Mouse (Mus musculus) forebrain, embryonic 10.5 days (tissue): ENCODE results near the gene Cela1. TPM values are rescaled to one million over a fixed set of nuclear protein-coding genes. Genes with fewer than 3 reads are reported as not detected.

Source experiments
- DNase-seq: peaks from one replicate; pipeline ENCODE4 v3.0.0-alpha.2; 2017; ENCODE audit warnings: low spot score; ENCODE audit errors: extremely low spot score
- H3K27ac ChIP-seq: fragments of 300-500 bp; sonication (generic); 2 replicates; pipeline ENCODE4 v1.5.1; 2016; ENCODE audit warnings: mild to moderate bottlenecking
- H3K27me3 ChIP-seq: fragments of 300-500 bp; sonication (generic); 2 replicates; pipeline ENCODE4 v1.6.1; 2016; ENCODE audit warnings: mild to moderate bottlenecking; ENCODE audit not compliant: poor library complexity, severe bottlenecking
- H3K36me3 ChIP-seq: fragments of 300-500 bp; sonication (generic); replicated peaks from 2 replicates; pipeline ENCODE4 v1.6.1; 2016; ENCODE audit warnings: mild to moderate bottlenecking, moderate library complexity
- H3K4me1 ChIP-seq: fragments of 300-500 bp; sonication (generic); 2 replicates; pipeline ENCODE4 v1.6.1; 2016
- H3K4me3 ChIP-seq: fragments of 300-500 bp; sonication (generic); 2 replicates; pipeline ENCODE4 v1.5.1; 2016; ENCODE audit warnings: mild to moderate bottlenecking, moderate library complexity
- H3K9me3 ChIP-seq: fragments of 300-500 bp; sonication (generic); 2 replicates; pipeline ENCODE4 v1.6.1; 2016; ENCODE audit warnings: mild to moderate bottlenecking, moderate library complexity
- WGBS: fragments of 180-500 bp; shearing (Covaris S2); methylation state at CpG from one replicate; pipeline ENCODE4 v1.1.7; 2016; 5-methylcytosine and 5-hydroxymethylcytosine counted together
- polyA plus RNA-seq: library from polyadenylated mRNA; unstranded; fragments of >200 nt; fragmentation: Nextera tagmentation; extraction: Ambion mirVana; gene quantifications from 2 replicates; pipeline ENCODE4 v1.2.1, GENCODE M21; 2016

Gene Cela1
- polyA plus RNA-seq, 1 experiment from 2014 or later, result 1.4 TPM

DNA sequence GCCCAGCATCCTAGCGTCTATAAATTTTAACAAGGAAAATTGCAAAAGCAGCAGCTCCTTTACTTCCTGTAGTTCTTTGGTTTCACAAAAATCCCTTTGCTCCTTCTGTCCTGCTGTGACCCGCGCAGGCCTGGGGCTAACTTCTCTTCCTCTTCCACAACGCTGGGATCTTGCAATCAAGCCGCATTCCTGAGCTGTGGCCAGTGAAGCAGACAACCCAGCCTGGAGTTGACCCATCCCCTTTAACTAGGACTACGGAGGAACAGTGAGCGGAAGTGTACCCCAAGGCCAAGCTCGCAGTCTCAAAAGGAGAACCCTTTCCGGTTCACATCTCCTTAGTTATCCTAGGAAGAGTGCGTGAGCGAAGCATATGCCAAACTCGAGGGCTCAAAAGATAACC lies 9.1 kb downstream of the Cela1 start:
- H3K4me1 ChIP-seq, result peaks cover 25% of the 10 kb centered on the region
- 76% methylated on average over 12 of the region's 12 CpGs for whole genome bisulfite sequencing
- H3K36me3 ChIP-seq, result no peaks in the 10 kb centered on the region
- no peaks in the 10 kb centered on the region for H3K9me3 ChIP-seq
- no peak overlapping the region for H3K4me3 ChIP-seq
- H3K27ac ChIP-seq, result no peak overlapping the region
- no peaks in the 10 kb centered on the region for H3K27me3 ChIP-seq
- no peak for DNase-seq

DNA sequence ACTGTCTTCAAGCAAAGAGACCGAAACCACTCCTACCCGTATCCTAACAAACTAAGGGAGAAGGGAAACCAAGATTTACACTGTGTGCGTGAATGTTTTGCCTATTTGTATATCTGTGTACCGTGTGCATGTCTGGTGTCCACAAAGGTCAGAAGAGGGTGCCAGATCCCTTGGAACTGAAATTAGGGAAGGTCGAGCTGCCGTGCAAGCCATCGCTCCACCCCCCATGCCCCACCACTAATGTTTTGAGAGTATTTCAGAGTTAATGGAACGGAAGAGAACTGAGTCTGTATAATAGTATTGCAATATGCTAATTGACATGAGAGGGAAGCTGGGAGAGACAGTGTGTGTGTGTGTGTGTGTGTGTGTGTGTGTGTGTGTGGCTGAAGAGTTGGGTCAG lies 10.0 kb downstream of the Cela1 start:
- no peaks in the 10 kb centered on the region for H3K36me3 ChIP-seq
- H3K4me3 ChIP-seq, result no peak overlapping the region
- H3K27ac ChIP-seq, result no peak overlapping the region
- WGBS, result 92% methylated on average over 8 of the region's 8 CpGs
- H3K9me3 ChIP-seq, result no peaks in the 10 kb centered on the region
- DNase-seq, result no peak
- H3K27me3 ChIP-seq, result no peaks in the 10 kb centered on the region
- H3K4me1 ChIP-seq, result peaks cover 27% of the 10 kb centered on the region

- Histone ChIP-seq H3K4me1 (peaks cover 22% of the 10 kb centered on the region), H3K4me3 (no peak overlapping the region), H3K27ac (no peak overlapping the region), H3K27me3 (no peaks in the 10 kb centered on the region), H3K36me3 (no peaks in the 10 kb centered on the region), H3K9me3 (no peaks in the 10 kb centered on the region)
- 83% methylated on average over 1 of the region's 1 CpGs for WGBS
- no peak for DNase-seq
Observed at GRCm38 (mm10) chr15:100676521-100676920, 11.2 kb downstream of the Cela1 start.

DNA sequence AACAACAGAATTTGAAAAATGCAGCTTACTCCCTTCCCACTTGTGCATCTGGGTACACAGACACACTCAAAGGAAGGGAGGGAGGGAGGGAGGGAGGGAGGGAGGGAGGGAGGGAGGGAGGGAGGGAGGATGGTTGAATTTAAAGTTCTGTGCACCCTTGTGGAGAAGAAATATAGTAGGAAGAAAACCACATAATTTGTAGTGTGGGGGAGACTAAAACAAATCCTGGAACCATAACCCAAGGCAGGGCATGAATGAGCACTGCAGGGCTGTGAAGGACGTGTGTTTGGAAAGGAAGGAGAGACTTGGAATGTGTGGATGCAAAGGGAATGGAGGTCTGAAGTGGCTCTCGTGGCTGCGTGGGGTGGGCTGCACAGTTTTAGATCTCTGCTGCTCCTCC lies 12.2 kb downstream of the Cela1 start:
- no peak for DNase-seq
- no peak overlapping the region for H3K4me3 ChIP-seq
- peaks cover 17% of the 10 kb centered on the region for H3K4me1 ChIP-seq
- 0 out of 2 replicates have a peak overlapping the region, but pooled peaks have one; percentile 11 for H3K27ac ChIP-seq
- no peaks in the 10 kb centered on the region for H3K36me3 ChIP-seq
- no peaks in the 10 kb centered on the region for H3K27me3 ChIP-seq
- no peaks in the 10 kb centered on the region for H3K9me3 ChIP-seq
- 68% methylated on average over 3 of the region's 3 CpGs for WGBS

DNA sequence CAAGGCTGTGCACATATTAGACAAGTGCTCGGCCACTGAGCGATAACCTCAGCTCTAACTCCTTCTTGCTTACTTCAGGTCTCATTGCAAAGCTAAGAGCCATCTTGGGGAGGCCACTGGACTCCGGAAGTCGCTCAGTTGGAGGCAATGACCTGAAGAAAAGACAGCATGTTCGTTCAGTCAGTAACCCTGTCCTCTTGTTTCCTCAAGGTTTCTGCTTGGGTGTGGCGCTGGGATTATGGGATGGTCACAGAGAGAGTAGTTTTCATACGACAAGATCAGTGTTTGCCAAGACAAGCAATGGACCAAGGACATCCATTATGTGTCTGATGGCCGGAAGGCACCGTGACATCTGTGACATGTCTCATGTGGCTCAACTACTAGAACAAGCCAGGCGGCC lies 13.2 kb downstream of the Cela1 start:
- Histone ChIP-seq H3K4me1 (peaks cover 12% of the 10 kb centered on the region), H3K27ac (no peak overlapping the region), H3K9me3 (no peaks in the 10 kb centered on the region), H3K36me3 (no peaks in the 10 kb centered on the region), H3K27me3 (no peaks in the 10 kb centered on the region), H3K4me3 (no peak overlapping the region)
- no peak for DNase-seq
- WGBS, result 88% methylated on average over 10 of the region's 10 CpGs

GRCm38 (mm10) chr15:100673585-100674391 lies 13.9 kb downstream of the Cela1 start:
- 40% methylated on average over 12 of the region's 12 CpGs for WGBS
- Histone ChIP-seq H3K27me3 (no peaks in the 10 kb centered on the region), H3K27ac (no peak overlapping the region)

GRCm38 (mm10) chr15:100670833-100671232 lies 16.9 kb downstream of the Cela1 start:
- DNase-seq, result no peak
- no peaks in the 10 kb centered on the region for H3K27me3 ChIP-seq
- H3K4me3 ChIP-seq, result no peak overlapping the region
- no peaks in the 10 kb centered on the region for H3K36me3 ChIP-seq
- 76% methylated on average over 5 of the region's 5 CpGs for WGBS
- H3K4me1 ChIP-seq, result peaks cover 26% of the 10 kb centered on the region
- H3K9me3 ChIP-seq, result 0 out of 2 replicates have a peak, but pooled peaks cover 5% of the 10 kb centered on the region
- H3K27ac ChIP-seq, result no peak overlapping the region

More at GRCm38 (mm10) chr15:100673585-100674391, 13.9 kb downstream of the Cela1 start:
- DNase-seq, result no peak
- Histone ChIP-seq H3K4me1 (peaks cover 12% of the 10 kb centered on the region), H3K9me3 (0 out of 2 replicates have a peak, but pooled peaks cover 5% of the 10 kb centered on the region), H3K4me3 (no peak overlapping the region), H3K36me3 (no peaks in the 10 kb centered on the region)

DNA sequence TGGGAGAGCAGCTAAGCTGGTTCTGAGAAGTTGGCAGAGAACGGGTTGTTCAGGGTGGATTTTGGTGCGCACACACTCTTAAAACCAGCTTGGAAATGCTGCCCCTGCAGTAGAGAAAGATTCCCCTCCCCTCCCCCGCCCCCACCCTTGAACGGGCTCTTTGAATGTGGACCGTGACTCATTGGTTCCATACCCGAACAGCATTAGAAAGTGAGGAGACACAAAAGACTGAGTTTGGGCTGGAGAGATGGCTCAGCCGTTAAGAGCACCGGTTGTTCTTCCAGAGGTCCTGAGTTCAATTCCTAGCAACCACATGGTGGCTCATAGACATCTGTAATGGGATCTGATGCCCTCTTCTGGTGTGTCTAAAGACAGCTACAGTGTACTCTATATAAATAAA lies 17.7 kb downstream of the Cela1 start:
- 0 out of 2 replicates have a peak, but pooled peaks cover 5% of the 10 kb centered on the region for H3K9me3 ChIP-seq
- no peak overlapping the region for H3K4me3 ChIP-seq
- H3K4me1 ChIP-seq, result peaks cover 28% of the 10 kb centered on the region
- no peaks in the 10 kb centered on the region for H3K27me3 ChIP-seq
- no peaks in the 10 kb centered on the region for H3K36me3 ChIP-seq
- H3K27ac ChIP-seq, result no peak overlapping the region
- 84% methylated on average over 8 of the region's 8 CpGs for WGBS
- no peak for DNase-seq

DNA sequence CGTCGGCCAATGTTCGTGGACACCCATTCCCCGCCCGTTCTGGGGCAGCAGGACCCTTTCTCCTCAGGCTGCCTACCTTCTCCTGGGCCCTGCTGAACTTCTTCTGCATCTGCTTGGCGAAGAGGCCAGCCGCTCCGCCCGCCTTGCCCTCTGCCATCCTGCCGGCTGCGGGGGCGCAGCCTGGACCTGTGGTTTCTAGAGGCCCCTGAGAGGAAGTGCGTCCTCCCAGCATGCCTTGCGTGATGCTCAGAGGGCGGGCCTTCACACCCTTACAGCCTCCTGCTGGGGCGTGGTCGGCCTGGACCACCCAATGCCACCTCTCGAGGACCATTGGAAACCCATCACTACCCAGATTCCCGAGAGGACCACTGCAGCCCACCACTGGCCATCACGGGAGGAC lies 18.4 kb downstream of the Cela1 start, which contains the start of gene Bin2:
TSS of gene Bin2 (minus strand) at position 217 of the 400 bp plus-strand sequence.
- no peak for DNase-seq
- 93% methylated on average over 20 of the region's 20 CpGs for WGBS
- H3K9me3 ChIP-seq, result 0 out of 2 replicates have a peak, but pooled peaks cover 5% of the 10 kb centered on the region

DNA sequence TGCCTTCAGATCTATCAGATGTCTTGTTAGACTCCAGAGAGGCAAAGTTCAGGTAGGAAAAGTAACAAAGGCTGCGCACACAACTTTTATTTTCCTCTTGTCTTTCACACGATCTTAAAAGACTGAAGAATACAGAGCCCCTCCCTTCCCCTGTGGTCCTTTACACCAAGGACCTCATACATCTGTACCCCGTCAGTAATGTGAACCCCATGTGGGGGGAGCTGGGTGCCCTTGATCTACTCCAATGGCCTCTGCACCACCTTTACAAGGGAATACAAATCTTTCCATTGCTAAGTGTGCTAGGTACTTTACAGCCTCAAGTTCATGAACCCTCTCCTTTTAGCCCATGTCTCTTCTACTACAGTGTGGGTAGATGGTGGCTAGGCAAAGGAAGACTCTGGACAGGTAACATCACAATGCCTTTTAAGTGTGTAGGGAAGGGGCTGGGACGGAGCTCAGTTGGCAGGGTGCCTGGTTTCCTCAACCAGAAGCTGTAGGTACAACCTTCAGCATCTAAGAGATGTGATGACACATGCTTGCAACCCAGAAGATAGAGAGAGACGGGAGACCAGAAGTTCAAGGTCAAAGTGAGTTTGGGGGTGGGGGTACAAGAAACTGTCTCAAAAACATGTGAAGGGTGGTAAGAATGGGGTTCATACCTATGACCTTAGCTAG lies 19.7 kb downstream of the Cela1 start:
- Histone ChIP-seq H3K36me3 (no peaks in the 10 kb centered on the region), H3K4me1 (peaks cover 19% of the 10 kb centered on the region), H3K27ac (no peak overlapping the region), H3K9me3 (0 out of 2 replicates have a peak, but pooled peaks cover 5% of the 10 kb centered on the region), H3K4me3 (no peak overlapping the region), H3K27me3 (no peaks in the 10 kb centered on the region)
- 85% methylated on average over 5 of the region's 5 CpGs for WGBS
- DNase-seq, result no peak

More for the DNA sequence above, 18.4 kb downstream of the Cela1 start, which contains the start of gene Bin2:
- Histone ChIP-seq H3K27ac (no peak within 1 kb of the TSS), H3K4me3 (no peak within 1 kb of the TSS), H3K27me3 (no peaks in the 10 kb centered on the region), H3K4me1 (peaks cover 28% of the 10 kb centered on the region), H3K36me3 (no peaks in the 10 kb centered on the region)

GRCm38 (mm10) chr15:100667420-100667819 lies 20.3 kb downstream of the Cela1 start:
- DNase-seq, result no peak
- H3K27me3 ChIP-seq, result no peaks in the 10 kb centered on the region
- H3K4me3 ChIP-seq, result no peak overlapping the region
- H3K36me3 ChIP-seq, result no peaks in the 10 kb centered on the region
- H3K4me1 ChIP-seq, result peaks cover 19% of the 10 kb centered on the region
- 0 out of 2 replicates have a peak, but pooled peaks cover 5% of the 10 kb centered on the region for H3K9me3 ChIP-seq
- H3K27ac ChIP-seq, result no peak overlapping the region
- WGBS, result 75% methylated on average over 6 of the region's 6 CpGs

DNA sequence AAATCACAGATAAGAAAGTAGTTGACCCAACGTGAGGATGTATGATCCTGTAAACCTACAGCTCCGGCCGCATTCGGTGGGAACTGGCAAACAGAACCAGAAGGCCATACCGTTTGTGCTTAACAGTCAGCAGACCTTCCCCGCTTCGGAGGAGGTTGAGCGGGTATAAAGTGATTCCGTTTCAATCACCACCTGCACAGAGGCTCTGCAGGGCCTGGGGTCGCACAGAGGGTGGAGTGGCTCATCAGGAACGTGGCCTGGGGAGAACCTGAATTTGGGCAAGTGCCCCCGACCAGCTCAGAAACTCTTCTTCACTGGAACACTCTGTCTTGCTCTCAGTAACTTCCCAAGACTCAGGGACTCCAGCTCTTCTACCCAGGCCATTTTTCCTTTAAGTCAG lies 20.9 kb downstream of the Cela1 start:
- 46% methylated on average over 12 of the region's 12 CpGs for WGBS

DNA sequence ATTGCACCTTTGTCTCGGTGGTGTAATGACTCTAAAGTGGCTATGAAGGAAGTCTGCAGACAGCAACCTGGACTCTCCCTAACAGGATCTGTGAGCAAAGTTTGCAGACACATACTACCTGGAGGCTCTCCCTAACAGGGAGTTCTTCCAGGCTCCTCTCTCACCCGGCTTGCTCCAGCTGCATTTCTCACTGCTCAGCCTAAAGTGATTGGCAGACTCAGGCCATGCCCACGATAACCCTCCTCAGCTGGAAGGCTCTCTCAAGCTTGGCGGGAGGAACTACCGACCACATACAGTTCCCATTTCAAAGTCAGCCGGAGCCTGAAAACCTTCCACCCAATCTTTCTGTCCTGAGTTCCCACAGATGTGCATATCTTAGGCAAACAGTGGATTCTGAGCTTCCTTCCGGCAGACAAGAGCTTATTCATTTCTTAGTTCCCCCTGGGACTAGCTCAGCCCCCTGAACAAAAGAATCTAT lies 21.5 kb downstream of the Cela1 start:
- no peak for DNase-seq
- no peaks in the 10 kb centered on the region for H3K36me3 ChIP-seq
- no peak overlapping the region for H3K27ac ChIP-seq
- H3K4me3 ChIP-seq, result no peak overlapping the region
- 16% methylated on average over 7 of the region's 7 CpGs for WGBS
- H3K9me3 ChIP-seq, result 0 out of 2 replicates have a peak, but pooled peaks cover 5% of the 10 kb centered on the region
- H3K27me3 ChIP-seq, result no peaks in the 10 kb centered on the region
- peaks cover 19% of the 10 kb centered on the region for H3K4me1 ChIP-seq

More for the DNA sequence above, 20.9 kb downstream of the Cela1 start:
- H3K4me3 ChIP-seq, result no peak overlapping the region
- 0 out of 2 replicates have a peak, but pooled peaks cover 5% of the 10 kb centered on the region for H3K9me3 ChIP-seq
- H3K27ac ChIP-seq, result no peak overlapping the region
- no peak for DNase-seq
- no peaks in the 10 kb centered on the region for H3K27me3 ChIP-seq
- peaks cover 19% of the 10 kb centered on the region for H3K4me1 ChIP-seq
- no peaks in the 10 kb centered on the region for H3K36me3 ChIP-seq
